Mouse (Mus musculus): Measurements from ENCODE around the gene Itga2. TPM values are rescaled to one million over a fixed set of nuclear protein-coding genes. Genes with fewer than 3 reads are reported as not detected.

Gene Itga2
- polyA plus RNA-seq, 1 experiment from 2014 or later: 1.3 TPM

DNA sequence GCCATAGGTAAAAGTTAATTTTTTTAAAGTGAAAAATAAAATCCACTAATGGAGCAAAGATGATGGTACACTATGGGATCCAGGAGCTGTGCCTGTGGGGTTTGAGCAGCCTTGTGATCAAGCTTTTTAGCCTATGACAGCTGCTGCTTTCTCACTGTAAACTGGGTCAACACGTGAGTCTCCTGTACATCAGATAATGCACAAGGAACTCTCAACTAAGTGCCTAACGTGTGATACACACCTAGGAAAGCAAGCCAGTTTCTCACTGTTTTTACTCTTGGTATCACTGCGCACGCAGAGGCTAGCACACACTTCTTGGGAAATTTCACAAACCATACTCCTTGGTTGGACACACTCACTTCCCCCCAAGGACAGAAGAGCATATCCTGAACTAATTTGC, 17.3 kb downstream of the Itga2 start:
- WGBS: 87% methylated on average over 4 of the region's 4 CpGs
- no peak overlapping the region for H3K27ac ChIP-seq

DNA sequence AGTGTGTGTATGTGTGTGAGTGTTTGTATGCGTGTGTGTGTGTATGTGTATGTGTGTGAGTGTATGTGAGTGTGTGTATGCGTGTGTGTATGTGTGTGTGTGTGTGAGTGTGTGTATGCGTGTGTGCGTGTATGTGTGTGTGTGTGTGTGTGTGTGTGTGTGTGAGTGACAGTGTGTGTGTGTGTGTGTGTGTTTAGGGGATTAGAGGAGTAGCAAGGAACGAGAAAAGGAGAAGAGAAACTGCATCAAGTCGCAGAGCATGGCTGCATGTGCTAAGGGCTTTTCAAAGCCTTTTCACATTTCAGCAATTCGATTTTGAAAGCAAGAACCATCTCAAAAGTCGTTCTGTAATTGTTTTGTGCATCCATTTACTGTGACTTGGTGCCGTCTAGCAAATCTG, 21.3 kb downstream of the Itga2 start:
- Histone ChIP-seq H3K9ac (no peak overlapping the region), H3K9me3 (no peaks in the 10 kb centered on the region), H3K27ac (no peak overlapping the region)

More for the DNA sequence above, 17.3 kb downstream of the Itga2 start:
- H3K4me1 ChIP-seq: no peaks in the 10 kb centered on the region
- H3K4me3 ChIP-seq (replicated peaks): no peak overlapping the region
- no peak overlapping the region for H3K4me2 ChIP-seq
- H3K9me3 ChIP-seq: no peaks in the 10 kb centered on the region
- ATAC-seq (ENCODE audit: low FRiP score): no peak
- no peaks in the 10 kb centered on the region for H3K27me3 ChIP-seq
- no peaks in the 10 kb centered on the region for H3K36me3 ChIP-seq (replicated peaks)
- H3K9ac ChIP-seq: no peak overlapping the region

DNA sequence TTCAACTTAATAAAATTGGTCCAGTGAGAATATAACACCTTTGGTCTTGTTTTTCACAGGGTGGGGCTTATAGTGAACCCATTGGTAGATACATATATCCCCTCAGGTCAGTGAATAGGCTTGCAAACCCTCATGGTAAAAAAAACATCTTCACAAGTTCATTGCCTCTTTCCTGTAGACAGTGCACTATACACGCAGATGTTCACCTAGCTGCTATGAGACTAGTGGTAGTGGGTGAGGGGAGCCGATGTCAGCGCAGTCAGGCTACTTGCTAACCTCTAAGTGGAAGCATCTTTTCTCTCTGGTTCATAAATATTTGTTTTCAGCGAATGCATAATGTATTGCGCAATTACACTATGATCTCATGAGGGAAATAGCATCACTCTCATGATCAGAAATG, 22.4 kb downstream of the Itga2 start:
- H3K27me3 ChIP-seq: no peaks in the 10 kb centered on the region
- H3K27ac ChIP-seq: no peak overlapping the region
- no peak overlapping the region for H3K4me2 ChIP-seq
- H3K9me3 ChIP-seq: no peaks in the 10 kb centered on the region
- 97% methylated on average over 5 of the region's 5 CpGs for WGBS
- ATAC-seq (ENCODE audit: low FRiP score): no peak
- no peaks in the 10 kb centered on the region for H3K4me1 ChIP-seq
- H3K36me3 ChIP-seq (replicated peaks): no peaks in the 10 kb centered on the region
- H3K9ac ChIP-seq: no peak overlapping the region
- H3K4me3 ChIP-seq (replicated peaks): no peak overlapping the region

More for the DNA sequence above, 21.3 kb downstream of the Itga2 start:
- H3K4me2 ChIP-seq: no peak overlapping the region
- no peaks in the 10 kb centered on the region for H3K4me1 ChIP-seq
- H3K36me3 ChIP-seq (replicated peaks): no peaks in the 10 kb centered on the region
- no peaks in the 10 kb centered on the region for H3K27me3 ChIP-seq
- H3K4me3 ChIP-seq (replicated peaks): no peak overlapping the region
- ATAC-seq (ENCODE audit: low FRiP score): no peak
- 82% methylated on average over 9 of the region's 9 CpGs for WGBS

DNA sequence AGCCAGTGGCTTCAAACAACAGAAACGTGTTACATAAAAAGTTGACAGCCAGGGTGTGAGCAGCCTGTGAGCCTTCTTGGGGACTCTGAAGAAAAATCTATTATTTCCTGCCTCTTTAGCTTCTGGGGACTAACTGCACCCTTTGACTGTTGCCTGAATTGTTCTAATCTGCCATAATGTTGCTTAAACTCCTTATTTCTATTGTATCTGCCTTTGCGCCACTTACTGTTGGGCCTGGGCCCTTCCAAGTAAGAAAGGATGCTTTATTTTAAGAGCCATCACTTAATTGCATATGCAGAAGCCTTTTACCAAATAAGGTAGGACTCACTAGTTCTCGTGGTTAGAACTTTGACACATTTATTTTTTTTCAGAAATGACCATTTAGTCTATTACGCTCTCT, 24.0 kb downstream of the Itga2 start:
- Histone ChIP-seq H3K27me3 (no peaks in the 10 kb centered on the region), H3K9ac (no peak overlapping the region), H3K4me1 (no peaks in the 10 kb centered on the region), H3K27ac (no peak overlapping the region), H3K9me3 (no peaks in the 10 kb centered on the region), H3K36me3 (replicated peaks) (no peaks in the 10 kb centered on the region), H3K4me3 (replicated peaks) (no peak overlapping the region), H3K4me2 (no peak overlapping the region)
- no peak for ATAC-seq (ENCODE audit: low FRiP score)
- WGBS: 80% methylated on average over 4 of the region's 4 CpGs

DNA sequence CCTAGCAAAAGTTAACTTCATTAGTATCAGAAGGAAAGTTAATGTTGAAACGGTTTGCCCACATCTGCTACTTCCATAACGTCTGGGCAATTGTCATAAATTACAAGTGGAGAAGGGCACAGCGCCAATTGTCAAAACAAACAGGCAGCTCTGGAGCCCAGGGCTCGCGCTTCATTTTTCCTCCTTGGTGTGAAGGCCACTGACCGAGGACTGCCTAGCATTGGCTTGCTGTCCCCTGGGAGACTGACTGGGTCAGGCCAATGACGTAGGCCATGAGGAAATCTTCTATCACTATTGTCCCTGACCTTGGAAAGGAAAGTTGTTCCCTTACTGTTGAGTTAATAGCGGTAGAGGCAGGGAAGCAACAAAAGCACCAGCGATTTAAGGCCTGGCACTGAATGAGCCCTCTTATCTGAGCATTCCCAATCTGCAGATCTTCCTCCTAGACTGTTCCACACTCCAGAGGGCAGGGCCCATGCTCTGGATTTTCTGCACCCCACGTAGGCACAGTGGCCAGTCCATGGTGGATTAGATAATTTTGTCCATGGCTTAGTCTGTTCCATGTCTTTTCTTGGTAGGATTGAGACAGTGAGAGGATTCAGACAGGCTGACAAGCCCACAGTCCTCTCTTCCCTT, 35.0 kb downstream of the Itga2 start:
- no peaks in the 10 kb centered on the region for H3K27me3 ChIP-seq
- no peaks in the 10 kb centered on the region; the same call in 1 of the 2 replicates for H3K4me1 ChIP-seq
- H3K4me2 ChIP-seq: no peak overlapping the region
- ATAC-seq (ENCODE audit: low FRiP score): no peak
- 86% methylated on average over 10 of the region's 10 CpGs for WGBS
- H3K4me3 ChIP-seq (replicated peaks): no peak overlapping the region
- H3K9ac ChIP-seq: no peak overlapping the region
- H3K36me3 ChIP-seq (replicated peaks): no peaks in the 10 kb centered on the region
- H3K9me3 ChIP-seq: no peaks in the 10 kb centered on the region
- no peak overlapping the region for H3K27ac ChIP-seq

DNA sequence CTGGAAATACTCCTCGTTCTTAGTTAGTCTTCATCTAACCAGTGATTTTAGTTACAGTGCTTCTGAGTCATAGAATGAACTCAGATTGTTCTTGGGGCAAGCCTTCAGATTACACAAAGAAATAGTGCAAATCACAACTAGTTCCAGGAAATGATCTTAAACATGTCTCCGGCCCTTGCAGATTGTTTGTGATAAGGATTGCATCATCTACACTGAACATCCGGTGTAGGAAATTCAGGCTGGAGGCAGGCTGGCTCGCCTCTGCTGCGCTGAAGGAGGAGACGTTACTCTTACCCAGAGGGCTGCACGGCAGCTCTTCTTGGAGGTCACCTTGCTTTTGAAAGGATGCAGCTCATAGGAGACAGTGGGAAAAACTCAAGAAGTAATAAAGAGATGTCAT, 36.0 kb downstream of the Itga2 start:
- no peak for ATAC-seq (ENCODE audit: low FRiP score)
- 87% methylated on average over 7 of the region's 7 CpGs for WGBS
- H3K4me3 ChIP-seq (replicated peaks): no peak overlapping the region
- no peak overlapping the region for H3K4me2 ChIP-seq
- H3K9ac ChIP-seq: no peak overlapping the region
- no peaks in the 10 kb centered on the region; the same call in 1 of the 2 replicates for H3K4me1 ChIP-seq
- no peak overlapping the region for H3K27ac ChIP-seq
- no peaks in the 10 kb centered on the region for H3K9me3 ChIP-seq
- no peaks in the 10 kb centered on the region for H3K27me3 ChIP-seq
- H3K36me3 ChIP-seq (replicated peaks): no peaks in the 10 kb centered on the region

DNA sequence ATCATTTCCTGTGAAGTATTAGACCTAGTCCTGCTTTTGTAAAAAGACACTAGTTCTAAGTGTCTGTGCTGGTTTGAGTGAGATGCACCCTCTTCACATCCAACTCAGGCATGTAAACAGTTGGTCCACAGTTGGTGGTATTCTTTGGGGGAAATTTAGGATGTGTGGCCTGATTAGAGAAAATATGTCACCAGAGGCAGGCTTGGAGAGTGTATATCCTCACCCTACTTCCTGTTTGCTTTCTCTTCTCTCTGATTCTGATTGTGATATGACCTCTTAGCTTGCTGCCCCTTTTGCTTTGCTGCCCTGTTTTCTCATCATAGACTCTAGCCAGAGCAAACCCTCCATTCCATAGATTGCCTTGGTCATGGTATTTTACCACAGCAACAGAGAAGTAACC, 37.2 kb downstream of the Itga2 start:
- H3K9ac ChIP-seq: no peak overlapping the region
- H3K4me2 ChIP-seq: no peak overlapping the region
- H3K4me1 ChIP-seq: no peaks in the 10 kb centered on the region; the same call in 1 of the 2 replicates
- H3K36me3 ChIP-seq (replicated peaks): no peaks in the 10 kb centered on the region
- no peaks in the 10 kb centered on the region for H3K9me3 ChIP-seq
- H3K27me3 ChIP-seq: no peaks in the 10 kb centered on the region
- ATAC-seq (ENCODE audit: low FRiP score): no peak
- no peak overlapping the region for H3K27ac ChIP-seq
- no peak overlapping the region for H3K4me3 ChIP-seq (replicated peaks)

DNA sequence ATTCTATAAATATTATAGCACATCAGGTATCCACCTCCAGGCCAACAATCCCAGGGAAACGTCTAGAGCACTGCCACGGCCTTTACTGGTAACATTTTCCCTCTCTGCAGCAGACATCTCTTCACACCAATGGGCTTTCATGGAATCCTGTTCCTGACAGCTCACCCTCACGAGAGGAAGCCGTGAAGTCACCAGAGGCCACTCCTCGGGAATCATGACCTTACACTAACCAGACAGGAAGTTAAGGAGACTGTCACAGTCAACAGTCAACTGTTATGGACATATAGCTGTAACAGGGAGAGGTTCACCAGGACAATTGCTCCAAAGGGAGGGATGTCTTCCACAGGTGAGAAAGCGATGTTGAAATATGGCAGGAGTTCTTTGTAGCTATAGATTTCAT, 40.2 kb downstream of the Itga2 start:
- Histone ChIP-seq H3K4me2 (no peak overlapping the region), H3K4me1 (no peaks in the 10 kb centered on the region; the same call in 1 of the 2 replicates), H3K4me3 (replicated peaks) (no peak overlapping the region), H3K9ac (no peak overlapping the region), H3K9me3 (no peaks in the 10 kb centered on the region), H3K27me3 (no peaks in the 10 kb centered on the region), H3K27ac (no peak overlapping the region), H3K36me3 (replicated peaks) (no peaks in the 10 kb centered on the region)
- WGBS: 81% methylated on average over 6 of the region's 6 CpGs
- no peak for ATAC-seq (ENCODE audit: low FRiP score)

DNA sequence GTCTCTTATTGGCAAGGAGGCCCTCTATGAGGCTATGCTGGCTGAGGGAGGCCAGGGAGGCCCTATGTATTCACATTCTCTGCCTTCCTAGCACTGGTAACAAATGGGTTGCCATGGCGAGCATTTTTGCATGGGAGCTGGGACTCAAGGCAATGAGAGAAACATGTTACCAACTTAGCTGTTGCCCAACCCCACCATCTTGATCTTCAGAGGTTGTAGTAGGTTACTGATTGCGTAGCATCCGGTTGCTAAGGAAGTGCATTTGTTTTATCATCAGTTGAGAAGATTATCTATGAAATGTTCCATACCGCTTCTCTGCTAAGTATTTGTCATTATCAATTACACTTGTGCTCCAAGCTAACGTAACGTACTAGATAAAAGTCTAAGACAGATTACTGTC, 44.2 kb downstream of the Itga2 start:
- Histone ChIP-seq H3K27ac (no peak overlapping the region), H3K4me1 (no peaks in the 10 kb centered on the region; the same call in 1 of the 2 replicates), H3K36me3 (replicated peaks) (no peaks in the 10 kb centered on the region), H3K27me3 (no peaks in the 10 kb centered on the region), H3K4me2 (no peak overlapping the region), H3K9me3 (no peaks in the 10 kb centered on the region), H3K4me3 (replicated peaks) (no peak overlapping the region), H3K9ac (no peak overlapping the region)
- no peak for ATAC-seq (ENCODE audit: low FRiP score)
- WGBS: 92% methylated on average over 6 of the region's 6 CpGs

DNA sequence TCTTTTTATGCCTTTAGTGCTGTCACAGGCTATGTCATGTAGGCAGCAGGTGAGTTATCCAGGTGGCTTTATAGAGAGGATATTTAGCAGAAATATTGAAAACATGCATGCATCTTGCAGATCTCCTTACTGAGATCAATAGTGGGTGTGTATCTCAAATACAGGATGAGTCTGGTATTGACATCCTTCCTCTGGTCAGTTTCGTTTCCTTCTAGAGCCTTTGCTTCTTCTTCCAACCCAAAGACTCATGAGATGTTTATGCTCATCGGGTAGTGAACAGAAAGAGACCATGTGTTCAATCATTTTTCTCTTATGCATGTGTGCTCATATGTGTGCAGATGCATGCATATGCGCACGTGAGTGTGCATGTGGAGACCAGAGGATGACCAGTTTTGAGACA, 44.6 kb downstream of the Itga2 start:
- no peak overlapping the region for H3K4me3 ChIP-seq (replicated peaks)
- no peak for ATAC-seq (ENCODE audit: low FRiP score)
- H3K27me3 ChIP-seq: no peaks in the 10 kb centered on the region
- H3K4me1 ChIP-seq: no peaks in the 10 kb centered on the region; the same call in 1 of the 2 replicates
- no peaks in the 10 kb centered on the region for H3K9me3 ChIP-seq
- no peak overlapping the region for H3K9ac ChIP-seq
- H3K27ac ChIP-seq: no peak overlapping the region
- WGBS: 91% methylated on average over 4 of the region's 4 CpGs
- no peaks in the 10 kb centered on the region for H3K36me3 ChIP-seq (replicated peaks)
- H3K4me2 ChIP-seq: no peak overlapping the region

DNA sequence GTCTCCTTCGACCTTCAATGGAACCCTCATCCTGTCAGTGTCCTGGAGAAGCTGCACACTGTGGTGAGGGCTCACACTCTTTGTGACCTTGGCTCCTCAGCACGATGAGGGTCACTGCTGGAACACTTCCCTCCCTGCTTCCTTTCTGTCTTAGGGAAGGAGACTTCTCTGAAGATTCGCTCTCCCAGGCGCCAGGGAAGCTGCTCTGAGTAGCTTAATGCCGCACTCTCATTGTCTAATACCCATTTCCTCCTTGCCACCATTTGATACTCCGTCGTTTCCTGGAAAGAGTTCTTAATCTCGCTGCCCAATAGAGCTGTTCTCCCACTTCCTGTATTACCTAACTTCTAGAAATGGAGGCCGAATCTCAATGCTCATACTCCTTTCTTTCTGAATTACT, 46.7 kb downstream of the Itga2 start:
- no peak overlapping the region for H3K4me2 ChIP-seq
- ATAC-seq (ENCODE audit: low FRiP score): no peak
- no peak overlapping the region for H3K4me3 ChIP-seq (replicated peaks)
- no peaks in the 10 kb centered on the region for H3K4me1 ChIP-seq
- no peak overlapping the region for H3K27ac ChIP-seq
- H3K9me3 ChIP-seq: no peaks in the 10 kb centered on the region
- WGBS: 69% methylated on average over 9 of the region's 9 CpGs
- no peaks in the 10 kb centered on the region for H3K36me3 ChIP-seq (replicated peaks)
- no peaks in the 10 kb centered on the region for H3K27me3 ChIP-seq
- H3K9ac ChIP-seq: no peak overlapping the region

DNA sequence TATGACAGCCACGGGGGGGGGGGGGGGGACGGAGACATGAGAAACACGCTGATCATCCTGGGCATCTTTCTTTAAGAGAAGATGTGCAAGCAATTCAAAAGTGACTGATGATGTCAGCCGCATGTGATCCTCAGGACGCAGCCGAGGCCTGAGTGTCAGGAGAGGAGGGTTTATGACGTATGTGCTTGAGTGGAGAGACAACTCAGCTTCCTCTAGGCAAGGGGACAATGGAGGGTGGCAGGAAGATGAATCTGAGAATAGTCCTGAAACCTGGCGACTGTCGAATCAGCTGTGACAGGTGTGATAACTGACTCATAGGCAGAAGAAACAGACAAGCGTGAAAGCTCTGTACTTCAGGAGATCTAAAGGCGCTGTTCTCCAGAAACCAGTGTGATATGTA, 53.2 kb downstream of the Itga2 start:
- no peak for ATAC-seq (ENCODE audit: low FRiP score)
- no peaks in the 10 kb centered on the region for H3K4me1 ChIP-seq
- H3K9ac ChIP-seq: no peak overlapping the region
- H3K4me2 ChIP-seq: no peak overlapping the region
- H3K27ac ChIP-seq: no peak overlapping the region
- H3K27me3 ChIP-seq: no peaks in the 10 kb centered on the region
- H3K4me3 ChIP-seq (replicated peaks): no peak overlapping the region
- 88% methylated on average over 11 of the region's 11 CpGs for WGBS
- H3K9me3 ChIP-seq: no peaks in the 10 kb centered on the region
- H3K36me3 ChIP-seq (replicated peaks): no peaks in the 10 kb centered on the region

DNA sequence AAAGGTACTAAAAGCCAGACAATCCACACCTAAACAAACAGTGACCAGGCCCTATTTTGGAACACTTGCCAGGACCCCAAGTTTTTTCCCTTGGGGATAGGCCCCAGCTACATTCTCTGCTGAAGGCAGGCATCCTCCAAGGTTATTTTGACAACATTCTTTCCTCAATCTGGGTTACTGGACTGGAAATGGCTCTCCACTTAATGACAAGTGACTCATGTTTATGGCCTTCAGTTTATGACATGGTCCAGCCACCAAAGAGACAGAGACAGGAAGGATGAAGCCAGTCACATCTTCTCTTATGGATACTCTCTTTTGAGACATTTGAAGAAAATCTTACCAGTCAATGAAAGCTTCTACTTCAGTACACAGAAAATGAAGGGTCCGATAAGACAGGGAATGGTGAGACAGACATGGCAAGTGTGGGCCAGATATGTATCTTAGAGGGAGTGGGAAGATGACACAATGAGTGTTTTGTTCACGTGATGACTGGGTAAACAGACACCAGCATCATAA, 55.8 kb downstream of the Itga2 start:
- H3K4me1 ChIP-seq: no peaks in the 10 kb centered on the region
- H3K9ac ChIP-seq: no peak overlapping the region
- no peak overlapping the region for H3K4me2 ChIP-seq
- no peak overlapping the region for H3K4me3 ChIP-seq (replicated peaks)
- no peaks in the 10 kb centered on the region for H3K9me3 ChIP-seq
- H3K27ac ChIP-seq: no peak overlapping the region
- WGBS: 88% methylated on average over 2 of the region's 2 CpGs
- H3K36me3 ChIP-seq (replicated peaks): no peaks in the 10 kb centered on the region
- ATAC-seq (ENCODE audit: low FRiP score): no peak
- H3K27me3 ChIP-seq: no peaks in the 10 kb centered on the region

All from forebrain, embryonic 12.5 days (tissue).